Mouse (Mus musculus) liver, embryonic 14.5 days (tissue): ENCODE measurements around the gene Hoxb1. TPM values are rescaled to one million over a fixed set of nuclear protein-coding genes. Genes with fewer than 3 reads are reported as not detected.

ENCODE experiments used
- ATAC-seq: fragments of 200-750 bp; cut with Nextera tagmentation; 2 replicates; pipeline ENCODE4 v1.8.0; 2017; ENCODE audit warnings: moderate number of reproducible peaks, mild to moderate bottlenecking, moderate library complexity; ENCODE audit not compliant: insufficient read depth
- DNase-seq, 3 experiments: peaks; one replicate each; pipeline ENCODE4 v3.0.0-alpha.2; 2012 to 2013; ENCODE audit warnings: low read depth in 3 of 3, low spot score in 3 of 3
- H3K27ac ChIP-seq: fragments of 300-500 bp; sonication (generic); 2 replicates; pipeline ENCODE4 v1.5.1; 2014; ENCODE audit warnings: moderate library complexity, mild to moderate bottlenecking, control low read depth, inconsistent platforms
- H3K27me3 ChIP-seq: fragments of 300-500 bp; sonication (generic); 2 replicates; pipeline ENCODE4 v1.6.1; 2014; ENCODE audit warnings: mild to moderate bottlenecking, low read length, moderate library complexity; ENCODE audit not compliant: control insufficient read depth, insufficient read depth
- H3K36me3 ChIP-seq: fragments of 300-500 bp; sonication (generic); replicated peaks from 2 replicates; pipeline ENCODE4 v1.6.1; 2014; ENCODE audit warnings: low read depth; ENCODE audit not compliant: control insufficient read depth, insufficient read depth
- H3K4me1 ChIP-seq, 2 experiments: fragments of 200-500 bp in 1 of 2; fragments of 300-500 bp in 1 of 2; sonication (generic) in 1 of 2; replicated peaks; 2 replicates each; pipeline ENCODE4 v1.6.1; 2012 to 2014; ENCODE audit warnings: antibody characterized with exemption in 1 of 2, inconsistent platforms in 1 of 2, low read length in 1 of 2; ENCODE audit not compliant: control insufficient read depth in 2 of 2, insufficient read depth in 2 of 2
- H3K4me2 ChIP-seq: fragments of 300-500 bp; sonication (generic); 2 replicates; pipeline ENCODE4 v1.6.1; 2014; ENCODE audit warnings: low read depth, mild to moderate bottlenecking, control low read depth, moderate library complexity
- H3K4me3 ChIP-seq, 2 experiments: fragments of 200-500 bp in 1 of 2; fragments of 300-500 bp in 1 of 2; sonication (generic) in 1 of 2; 2 replicates each; pipeline ENCODE4 v1.5.1; 2012 to 2014; ENCODE audit warnings: low read depth in 2 of 2, low read length in 2 of 2, mild to moderate bottlenecking in 2 of 2, control low read depth in 1 of 2, inconsistent platforms in 1 of 2, moderate library complexity in 1 of 2; ENCODE audit not compliant: insufficient read depth in 1 of 2
- H3K9ac ChIP-seq: fragments of 300-500 bp; sonication (generic); replicated peaks from 2 replicates; pipeline ENCODE4 v1.6.1; 2014; ENCODE audit warnings: mild to moderate bottlenecking, control low read depth, moderate library complexity
- H3K9me3 ChIP-seq: fragments of 300-500 bp; sonication (generic); 2 replicates; pipeline ENCODE4 v1.6.1; 2016; ENCODE audit warnings: low read length, mixed read lengths; ENCODE audit not compliant: control insufficient read depth
- CTCF ChIP-seq: IDR thresholded peaks from 2 replicates; pipeline ENCODE4 v1.5.1; 2016; ENCODE audit warnings: antibody characterized with exemption, low read depth, control low read depth
- EP300 ChIP-seq: IDR thresholded peaks from 2 replicates; pipeline ENCODE4 v1.6.1; 2016; ENCODE audit warnings: antibody characterized with exemption, low read depth
- WGBS: fragments of 180-500 bp; shearing (Covaris S2); extraction: QIAGEN DNeasy Blood & Tissue Kit; methylation state at CpG from one replicate; pipeline ENCODE4 v1.1.7; 2014; ENCODE audit not compliant: insufficient replicate concordance; 5-methylcytosine and 5-hydroxymethylcytosine counted together
- polyA plus RNA-seq, 2 experiments: library from polyadenylated mRNA; depleted of rRNA in 1 of 2; stranded (reverse) in 1 of 2; unstranded in 1 of 2; fragments of >200 nt; fragmentation: Nextera tagmentation in 1 of 2; extraction: Ambion mirVana in 1 of 2; gene quantifications; 2 replicates each; pipeline versions ENCODE4 v1.2.1 to v1.2.3; 2012 to 2014

The Hoxb1 gene
- polyA plus RNA-seq, 2 experiments, result 0.02 TPM; not detected in 1

DNA sequence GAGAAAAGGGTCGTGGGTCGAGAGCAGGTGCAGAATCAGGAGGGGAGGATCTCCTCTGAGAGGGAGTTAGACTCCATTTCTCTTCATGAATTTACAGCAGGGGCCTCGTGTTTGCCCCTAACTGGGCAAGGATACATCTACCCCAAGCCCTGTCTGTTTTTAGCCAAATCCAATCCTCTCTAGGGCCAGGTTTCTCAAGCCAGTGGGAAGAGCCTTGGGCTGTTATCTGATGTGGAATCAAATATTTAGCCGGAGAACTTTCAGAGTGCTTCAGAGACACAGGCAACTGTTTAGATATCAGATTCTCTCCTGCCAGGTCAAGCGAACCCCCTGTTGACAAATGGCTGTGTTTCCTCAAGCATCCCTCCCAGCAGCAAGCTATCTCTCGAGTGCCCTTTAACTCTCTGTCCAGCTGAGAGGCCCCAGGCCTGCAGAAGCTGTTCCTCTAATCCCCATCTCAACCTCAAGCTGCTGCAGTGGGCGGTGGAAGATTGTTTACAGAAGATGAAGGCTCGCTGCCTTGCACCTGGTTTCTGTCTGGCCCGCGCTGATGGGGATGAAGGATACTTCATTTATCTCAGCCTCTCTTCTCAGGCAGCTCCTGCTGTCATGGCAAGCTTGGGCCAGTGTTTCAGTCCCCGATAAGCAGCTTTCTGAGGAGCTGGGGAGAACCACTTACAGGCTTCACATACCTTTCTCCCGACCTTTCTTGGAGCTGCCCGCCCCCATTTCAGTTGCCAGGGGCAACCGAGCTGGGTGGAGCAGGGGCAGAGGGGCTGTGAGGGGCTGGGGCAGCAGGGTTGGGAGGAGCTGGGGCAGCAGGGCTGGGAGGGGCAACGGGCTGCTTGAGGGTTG lies 31.4 kb downstream of the Hoxb1 start:
- ATAC-seq (no peak), DNase-seq (no peak)
- no peaks in the 10 kb centered on the region; a peak in 1 of 4 replicates for H3K4me1 ChIP-seq
- H3K36me3 ChIP-seq, result no peaks in the 10 kb centered on the region
- no peaks in the 10 kb centered on the region for H3K27me3 ChIP-seq
- TF ChIP-seq EP300, result no peak
- no peak for TF ChIP-seq CTCF
- H3K9me3 ChIP-seq, result no peaks in the 10 kb centered on the region
- H3K4me2 ChIP-seq, result no peak overlapping the region
- H3K9ac ChIP-seq, result no peak overlapping the region
- no peak overlapping the region for H3K27ac ChIP-seq
- H3K4me3 ChIP-seq, result no peak overlapping the region
- 24% methylated on average over 15 of the region's 15 CpGs for WGBS

DNA sequence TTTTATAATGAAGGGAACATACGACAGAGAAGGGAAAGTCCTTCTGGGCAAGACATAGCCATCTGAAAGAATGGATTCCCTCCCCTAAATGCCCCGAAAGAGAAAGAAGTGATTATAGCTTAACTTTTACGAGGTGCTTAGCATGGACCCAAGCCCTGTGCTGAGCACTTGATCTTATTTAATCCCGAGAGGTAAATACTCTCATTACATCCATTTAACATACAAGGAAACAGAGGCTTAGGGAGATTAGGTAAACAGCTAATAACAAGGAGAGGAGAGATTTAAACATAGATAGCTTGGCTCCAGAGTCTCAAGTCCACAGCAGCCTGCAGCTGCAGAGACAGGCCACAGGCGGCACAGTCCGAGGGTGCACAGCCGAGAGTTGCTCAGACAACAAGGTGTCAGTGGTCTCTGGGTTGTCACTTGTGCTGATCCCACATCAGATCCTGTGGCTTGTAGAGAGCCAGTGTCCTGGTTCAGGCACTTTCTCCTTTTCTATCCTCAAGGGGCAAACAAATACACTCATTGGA lies 32.3 kb downstream of the Hoxb1 start:
- Histone ChIP-seq H3K27ac (no peak overlapping the region), H3K4me2 (no peak overlapping the region), H3K4me1 (no peaks in the 10 kb centered on the region; a peak in 1 of 4 replicates), H3K4me3 (no peak overlapping the region), H3K9ac (no peak overlapping the region), H3K9me3 (no peaks in the 10 kb centered on the region), H3K27me3 (no peaks in the 10 kb centered on the region), H3K36me3 (no peaks in the 10 kb centered on the region)
- no peak for ATAC-seq
- DNase-seq, result no peak
- TF ChIP-seq CTCF (0 out of 2 replicates have a peak, but pooled peaks have one; percentile 4), EP300 (no peak)
- WGBS, result 40% methylated on average over 7 of the region's 7 CpGs

DNA sequence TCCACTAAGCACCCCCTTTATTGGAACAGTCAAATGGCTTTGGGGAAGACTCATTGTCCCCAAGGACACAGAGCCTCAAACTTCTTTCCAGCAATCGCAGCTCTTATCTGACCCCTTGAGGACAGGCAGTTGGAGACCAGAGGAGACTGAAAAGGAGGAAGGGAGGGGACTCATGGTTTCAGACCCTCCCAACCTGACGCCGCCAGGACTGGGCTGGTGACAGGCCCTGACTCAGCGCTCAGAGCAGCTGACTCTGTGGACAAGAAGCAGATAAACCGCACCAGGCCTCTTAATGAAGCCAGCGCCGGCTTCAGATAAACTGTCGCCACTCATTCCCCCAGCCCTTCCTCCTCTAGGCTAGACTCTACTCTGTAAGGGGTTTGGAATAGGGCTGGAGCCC lies 34.4 kb downstream of the Hoxb1 start:
- no peak overlapping the region for H3K27ac ChIP-seq
- WGBS, result 3% methylated on average over 8 of the region's 8 CpGs
- H3K36me3 ChIP-seq, result no peaks in the 10 kb centered on the region
- H3K27me3 ChIP-seq, result no peaks in the 10 kb centered on the region; the same call in 1 of the 2 replicates
- no peak for TF ChIP-seq EP300
- TF ChIP-seq CTCF, result no peak
- DNase-seq (no peak), ATAC-seq (no peak)
- H3K4me2 ChIP-seq, result no peak overlapping the region
- H3K9ac ChIP-seq, result no peak overlapping the region
- no peak overlapping the region for H3K4me3 ChIP-seq
- no peaks in the 10 kb centered on the region for H3K9me3 ChIP-seq
- H3K4me1 ChIP-seq, result no peaks in the 10 kb centered on the region; a peak in 1 of 4 replicates

DNA sequence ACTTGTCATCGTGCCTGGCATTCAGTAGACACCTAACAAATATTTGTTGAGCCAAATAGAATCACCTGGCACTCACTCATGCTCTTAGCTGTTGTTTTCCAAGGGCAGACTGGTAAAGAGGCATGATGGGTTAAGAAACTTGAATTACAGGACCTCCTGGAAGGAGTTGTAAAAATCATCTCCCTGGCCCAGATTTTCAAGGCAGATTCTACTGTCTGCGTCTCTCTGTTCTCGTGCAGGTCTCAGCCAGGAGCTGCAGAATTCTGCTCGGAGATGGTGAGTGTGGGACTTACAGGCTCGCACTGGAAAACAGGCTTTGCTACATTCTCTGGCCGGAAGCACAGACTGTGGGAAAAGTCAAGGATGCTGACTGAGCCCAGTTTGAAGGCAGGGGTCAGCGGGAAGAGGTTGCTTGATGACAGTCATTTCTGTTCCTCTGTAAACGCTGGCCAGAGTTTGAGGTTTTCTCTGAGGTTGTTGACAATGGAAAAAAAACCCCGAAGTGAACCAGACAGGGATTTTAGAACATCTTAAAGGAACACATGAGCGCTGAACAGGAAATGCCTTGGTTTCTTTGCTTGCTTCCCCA lies 38.6 kb downstream of the Hoxb1 start:
- Histone ChIP-seq H3K4me2 (no peak overlapping the region), H3K9me3 (no peaks in the 10 kb centered on the region)

DNA sequence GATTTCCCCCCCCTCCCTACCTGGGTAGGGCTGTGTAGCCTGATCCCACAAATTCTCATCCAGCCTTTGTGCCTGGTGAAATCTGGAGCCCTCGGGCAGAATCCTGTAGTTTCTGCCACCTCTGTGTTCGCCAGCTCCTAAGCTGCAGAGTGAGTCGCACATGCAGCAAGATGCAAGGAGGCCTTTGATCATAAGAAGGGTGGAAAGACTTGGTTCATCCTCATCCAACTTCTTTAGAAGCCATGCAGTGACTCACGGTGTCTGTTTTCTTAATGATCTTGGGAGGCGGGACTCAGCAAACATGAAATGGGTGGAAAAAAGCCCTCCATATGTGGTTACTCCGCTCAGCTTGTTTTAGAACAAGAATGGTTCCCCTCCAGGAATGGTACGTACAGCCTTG lies 39.3 kb downstream of the Hoxb1 start:
- Histone ChIP-seq H3K4me2 (no peak overlapping the region), H3K27me3 (peaks cover 12% of the 10 kb centered on the region), H3K4me3 (no peak overlapping the region), H3K27ac (no peak overlapping the region), H3K4me1 (no peaks in the 10 kb centered on the region; a peak in 1 of 4 replicates), H3K9me3 (no peaks in the 10 kb centered on the region), H3K36me3 (no peaks in the 10 kb centered on the region), H3K9ac (no peak overlapping the region)
- ATAC-seq (no peak), DNase-seq (no peak)
- 51% methylated on average over 7 of the region's 7 CpGs for WGBS
- TF ChIP-seq CTCF (no peak), EP300 (no peak)

More for the DNA sequence above, 38.6 kb downstream of the Hoxb1 start:
- H3K36me3 ChIP-seq, result no peaks in the 10 kb centered on the region
- no peak overlapping the region for H3K4me3 ChIP-seq
- no peak for ATAC-seq
- no peak overlapping the region for H3K27ac ChIP-seq
- 12% methylated on average over 10 of the region's 10 CpGs for WGBS
- H3K27me3 ChIP-seq, result peaks cover 12% of the 10 kb centered on the region
- no peak overlapping the region for H3K9ac ChIP-seq
- DNase-seq, result no peak
- TF ChIP-seq EP300 (no peak), CTCF (no peak)
- no peaks in the 10 kb centered on the region; a peak in 1 of 4 replicates for H3K4me1 ChIP-seq
